Mouse (Mus musculus): ENCODE measurements at regions not wholly inside any gene's neighbourhood (a gene's known extent, or its start where the extent isn't known, plus 50 kb on each side); places are given as distances from the start of the nearest gene placed in this dataset.

GRCm38 (mm10) chr6:103318081-103318480 is 192.3 kb upstream of the Chl1 start:
- no peak for TF ChIP-seq CTCF (IDR thresholded peaks at IDR 0.05; ENCODE audit: control insufficient read depth, insufficient read depth, insufficient replicate concordance, low read depth, low read length)
- TF ChIP-seq POLR2A (IDR thresholded peaks at IDR 0.05; ENCODE audit: control insufficient read depth, low read depth, low read length): no peak

Data from testis, adult 2 months (tissue).